Mouse (Mus musculus): ENCODE measurements around the gene Lce3c. TPM values are rescaled to one million over a fixed set of nuclear protein-coding genes. Genes with fewer than 3 reads are reported as not detected.

The Lce3c gene
- polyA plus RNA-seq, 1 experiment from 2014 or later = not detected

Other genes with a start within 250 kb of the Lce3c start
- gene Lce1e, start 235.4 kb upstream of the Lce3c start, polyA plus RNA-seq (2016; fragmentation: Nextera tagmentation; extraction: Ambion mirVana) = not detected in 2 replicates
- not detected in 2 replicates for gene Lce1f, start 224.1 kb upstream of the Lce3c start, polyA plus RNA-seq (2016; fragmentation: Nextera tagmentation; extraction: Ambion mirVana)
- gene Gm38119, start 205.4 kb upstream of the Lce3c start, polyA plus RNA-seq (2016; fragmentation: Nextera tagmentation; extraction: Ambion mirVana) = not detected in 2 replicates
- not detected in 2 replicates for gene Lce1g, start 192.1 kb upstream of the Lce3c start, polyA plus RNA-seq (2016; fragmentation: Nextera tagmentation; extraction: Ambion mirVana)
- not detected in 2 replicates for gene Lce1h, start 179.4 kb upstream of the Lce3c start, polyA plus RNA-seq (2016; fragmentation: Nextera tagmentation; extraction: Ambion mirVana)
- not detected in 2 replicates for gene Lce1i, start 165.6 kb upstream of the Lce3c start, polyA plus RNA-seq (2016; fragmentation: Nextera tagmentation; extraction: Ambion mirVana)
- gene Lce1j, start 154.0 kb upstream of the Lce3c start, polyA plus RNA-seq (2016; fragmentation: Nextera tagmentation; extraction: Ambion mirVana) = not detected in 2 replicates
- not detected in 2 replicates for gene Lce1k, start 136.6 kb upstream of the Lce3c start, polyA plus RNA-seq (2016; fragmentation: Nextera tagmentation; extraction: Ambion mirVana)
- not detected in 2 replicates for gene Kprp, start 117.2 kb upstream of the Lce3c start, polyA plus RNA-seq (2016; fragmentation: Nextera tagmentation; extraction: Ambion mirVana)
- gene Lce1l, start 93.2 kb upstream of the Lce3c start, polyA plus RNA-seq (2016; fragmentation: Nextera tagmentation; extraction: Ambion mirVana) = not detected in 2 replicates
- not detected in 2 replicates for gene 2310050C09Rik, start 74.3 kb upstream of the Lce3c start, polyA plus RNA-seq (2016; fragmentation: Nextera tagmentation; extraction: Ambion mirVana)
- not detected in 2 replicates for gene Lce3a, start 18.3 kb upstream of the Lce3c start, polyA plus RNA-seq (2016; fragmentation: Nextera tagmentation; extraction: Ambion mirVana)
- not detected in 2 replicates for gene Lce3b, start 11.5 kb upstream of the Lce3c start, polyA plus RNA-seq (2016; fragmentation: Nextera tagmentation; extraction: Ambion mirVana)
- not detected in 2 replicates for gene Lce3d, start 12.9 kb downstream of the Lce3c start, polyA plus RNA-seq (2016; fragmentation: Nextera tagmentation; extraction: Ambion mirVana)
- gene Lce3e, start 22.6 kb downstream of the Lce3c start, polyA plus RNA-seq (2016; fragmentation: Nextera tagmentation; extraction: Ambion mirVana) = not detected in 2 replicates
- not detected in 2 replicates for gene Lce3f, start 47.7 kb downstream of the Lce3c start, polyA plus RNA-seq (2016; fragmentation: Nextera tagmentation; extraction: Ambion mirVana)
- gene Crct1, start 71.2 kb downstream of the Lce3c start, polyA plus RNA-seq (2016; fragmentation: Nextera tagmentation; extraction: Ambion mirVana) = not detected in 2 replicates
- not detected in 2 replicates for gene Lce1m, start 74.6 kb downstream of the Lce3c start, polyA plus RNA-seq (2016; fragmentation: Nextera tagmentation; extraction: Ambion mirVana)
- gene Gm4858, start 124.3 kb downstream of the Lce3c start, polyA plus RNA-seq (2016; fragmentation: Nextera tagmentation; extraction: Ambion mirVana) = not detected in 2 replicates
- gene Crnn, start 200.3 kb downstream of the Lce3c start, polyA plus RNA-seq (2016; fragmentation: Nextera tagmentation; extraction: Ambion mirVana) = not detected in 2 replicates